Comparison of ENCODE assay signal across 20 mouse cellular contexts in genomic region chr16:89738963-89739362, GRCm38 (mm10).
A peak's percentile ranks its signal among the peaks of the same experiment; 100 is the strongest.
DNase-seq lines count a peak whose midpoint lies in the region; ATAC-seq lines count a peak whose summit lies in the region.
"Had no signal": no experiment of that assay in that cellular context is flagged by ENCODE, and none has a peak within 500 bp of the region (broad histone marks: within the 10 kb centered on the region; RNA-seq: fewer than 3 reads in every experiment).

No protein-coding gene starts in this region.

- H3K4me3 ChIP-seq in hindbrain, embryonic 16.5 days (ENCODE audit: low read length), result no peak overlapping the region
- H3K4me3 ChIP-seq in midbrain, embryonic 16.5 days (ENCODE audit: low read depth, low read length), result no peak overlapping the region
- H3K4me3 ChIP-seq: erythroblast, embryonic 14.5 days; heart, embryonic 15.5 days; left cerebral cortex, adult 2 months; limb, embryonic 12.5 days; liver, embryonic 15.5 days; myocyte had no signal

- no peaks in the 10 kb centered on the region for H3K36me3 ChIP-seq in hindbrain, embryonic 16.5 days (ENCODE audit: control insufficient read depth, insufficient read depth, low read length)
- H3K36me3 ChIP-seq in midbrain, embryonic 16.5 days (ENCODE audit: control insufficient read depth, insufficient read depth, low read length), result no peaks in the 10 kb centered on the region
- H3K36me3 ChIP-seq: heart, embryonic 15.5 days; limb, embryonic 12.5 days; liver, embryonic 15.5 days had no signal

- ATAC-seq in hindbrain, embryonic 16.5 days, result peak; percentile 30; the same call in 1 of the 2 replicates
- ATAC-seq in midbrain, embryonic 16.5 days, result peak; percentile 64; the same call in 1 of the 2 replicates
- no peak for ATAC-seq in frontal cortex, adult (ENCODE audit: low TSS enrichment)
- ATAC-seq: intestine, postnatal 0 days; lung, postnatal 0 days had no signal

- no peak overlapping the region for H3K9ac ChIP-seq in hindbrain, embryonic 16.5 days (ENCODE audit: low read depth, low read length)
- no peak overlapping the region for H3K9ac ChIP-seq in midbrain, embryonic 16.5 days (ENCODE audit: low read depth, low read length)
- H3K9ac ChIP-seq: heart, embryonic 15.5 days; limb, embryonic 12.5 days; liver, embryonic 15.5 days had no signal

- H3K4me2 ChIP-seq in hindbrain, embryonic 16.5 days (ENCODE audit: low read length), result no peak overlapping the region
- H3K4me2 ChIP-seq in midbrain, embryonic 16.5 days (ENCODE audit: low read length), result no peak overlapping the region; the same call in 1 of the 2 replicates
- H3K4me2 ChIP-seq: heart, embryonic 15.5 days; limb, embryonic 12.5 days; liver, embryonic 15.5 days had no signal

- WGBS in hindbrain, embryonic 16.5 days, result 9% methylated on average over 6 of the region's 6 CpGs
- WGBS in midbrain, embryonic 16.5 days, result 9% methylated on average over 6 of the region's 6 CpGs

- H3K9me3 ChIP-seq in hindbrain, embryonic 16.5 days (ENCODE audit: control insufficient read depth, low read length), result no peaks in the 10 kb centered on the region
- no peaks in the 10 kb centered on the region for H3K9me3 ChIP-seq in midbrain, embryonic 16.5 days (replicated peaks; ENCODE audit: control insufficient read depth, low read length, poor library complexity, severe bottlenecking)
- H3K9me3 ChIP-seq: heart, embryonic 15.5 days; limb, embryonic 12.5 days; liver, embryonic 15.5 days had no signal

- DNase-seq in MN1 (ENCODE audit: low spot score), result peak; percentile 46
- peak; percentile 30 for DNase-seq in Muller cell, postnatal 12 days (ENCODE audit: inconsistent ontology term)
- DNase-seq in kidney, adult 18-20 months, result no peak
- no peak for DNase-seq in layer of hippocampus, adult 11-12 months (ENCODE audit: low spot score)
- DNase-seq: adrenal gland, adult 2 months; heart, adult 18-20 months; kidney, postnatal 10 days; right cerebral cortex, postnatal 25 days had no signal

- H3K27me3 ChIP-seq in hindbrain, embryonic 16.5 days (replicated peaks; ENCODE audit: control insufficient read depth, insufficient read depth, low read length), result no peaks in the 10 kb centered on the region
- H3K27me3 ChIP-seq in midbrain, embryonic 16.5 days (ENCODE audit: control insufficient read depth, insufficient read depth, low read depth, low read length), result no peaks in the 10 kb centered on the region
- H3K27me3 ChIP-seq: heart, embryonic 15.5 days; limb, embryonic 12.5 days; liver, embryonic 15.5 days had no signal

- no peak overlapping the region for H3K27ac ChIP-seq in hindbrain, embryonic 16.5 days (ENCODE audit: low read depth, low read length)
- no peak overlapping the region for H3K27ac ChIP-seq in midbrain, embryonic 16.5 days (ENCODE audit: low read length)
- H3K27ac ChIP-seq: heart, embryonic 15.5 days; left cerebral cortex, adult 2 months; limb, embryonic 12.5 days; liver, embryonic 15.5 days; stomach, postnatal 0 days had no signal

- H3K4me1 ChIP-seq in hindbrain, embryonic 16.5 days (ENCODE audit: control insufficient read depth, insufficient read depth, low read depth, low read length), result no peaks in the 10 kb centered on the region
- H3K4me1 ChIP-seq in midbrain, embryonic 16.5 days (ENCODE audit: control insufficient read depth, insufficient read depth, low read length), result no peaks in the 10 kb centered on the region; the same call in 1 of the 2 replicates
- H3K4me1 ChIP-seq: heart, embryonic 15.5 days; limb, embryonic 12.5 days; liver, embryonic 15.5 days had no signal

Comparison
In these comparisons a context has a peak if more than half of its experiments do, and no peak if none do; other contexts are left out.
1. DNase-seq: peak in MN1 (single experiment) and Muller cell, postnatal 12 days (single experiment); none in kidney, adult 18-20 months (single experiment) and layer of hippocampus, adult 11-12 months (single experiment).